Mouse (Mus musculus) heart, adult 2 months (tissue): Measurements from ENCODE around the gene H2afx.

Experiments
- CTCF ChIP-seq: fragments of 200-600 bp; IDR thresholded peaks from 2 replicates; pipeline ENCODE4 v1.8.1; 2022; ENCODE audit warnings: antibody characterized with exemption, mild to moderate bottlenecking, moderate library complexity
- EP300 ChIP-seq: fragments of 200-500 bp; IDR thresholded peaks from 2 replicates; pipeline ENCODE4 v1.6.1; 2011; ENCODE audit warnings: low read depth, low read length, control low read depth; ENCODE audit not compliant: insufficient read depth
- POLR2A ChIP-seq: fragments of 200-500 bp; IDR thresholded peaks from 2 replicates; pipeline ENCODE4 v1.6.1; 2011; ENCODE audit warnings: mild to moderate bottlenecking, low read depth, low read length, control low read depth; ENCODE audit not compliant: insufficient read depth

DNA sequence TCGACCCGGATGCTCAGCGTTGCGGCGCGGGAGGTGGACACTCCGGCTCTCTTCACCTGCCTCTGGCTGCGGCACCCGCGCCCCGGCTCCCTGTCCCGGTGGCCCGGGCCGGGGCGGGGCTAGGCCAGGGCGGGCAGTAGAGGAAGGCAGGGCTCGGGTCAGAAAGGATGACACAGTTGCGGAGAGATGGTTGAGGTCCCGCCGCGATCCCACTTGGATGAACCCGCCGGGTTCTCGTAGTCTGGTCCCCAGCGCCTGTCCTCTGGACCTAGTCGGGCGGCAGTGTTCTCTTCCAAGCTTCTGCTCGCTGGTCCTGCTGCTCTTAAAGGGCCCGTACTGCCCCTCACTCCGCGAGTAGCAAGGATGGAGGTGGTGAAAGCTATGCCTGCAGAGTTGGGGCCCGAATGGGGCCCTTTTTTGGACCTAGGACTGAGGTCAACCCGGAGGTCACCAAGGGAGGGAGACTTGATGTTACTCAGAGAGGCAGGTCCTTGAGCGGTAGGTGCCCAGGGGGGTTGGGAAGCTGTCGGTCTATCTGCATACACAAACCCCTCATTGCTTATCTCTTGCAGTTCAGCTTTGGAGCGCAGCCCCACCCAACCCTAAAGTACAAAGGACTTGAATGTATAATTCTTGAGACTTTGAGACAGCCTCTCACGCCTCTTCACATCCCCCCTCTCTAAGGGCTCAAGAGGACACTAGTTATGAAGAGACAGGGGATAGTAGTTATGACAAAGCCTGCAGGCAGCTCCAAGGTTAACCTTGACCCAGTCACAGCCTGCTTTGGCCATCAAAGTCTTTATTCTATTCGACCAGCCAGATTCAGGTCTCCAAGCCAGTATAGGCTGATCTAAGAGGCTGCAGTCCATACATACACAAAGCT, 46.2 kb upstream of the H2afx start, which contains the start of gene Abcg4:
- TF ChIP-seq CTCF = no peak
- TF ChIP-seq POLR2A = no peak
- no peak for TF ChIP-seq EP300
